Mouse (Mus musculus): ENCODE data around the gene Lctl.

- no peak for TF ChIP-seq CTCF (IDR thresholded peaks at IDR 0.05)
- no peak for TF ChIP-seq EP300 (IDR thresholded peaks at IDR 0.05)
These were observed 1.2 kb upstream of the Lctl start for GRCm38 (mm10) chr9:64115756-64116155.
